Mouse (Mus musculus) intestine, embryonic 14.5 days (tissue): ENCODE data around the gene Ezh2. TPM values are rescaled to one million over a fixed set of nuclear protein-coding genes. Genes with fewer than 3 reads are reported as not detected.
"Not testable (repeated sequence)": the region's sequence is repeated elsewhere in the genome, so short reads cannot be mapped to it uniquely, and the experiment has no call there.

Source experiments
- ATAC-seq: fragments of 200-750 bp; cut with Nextera tagmentation; replicated peaks from 2 replicates; pipeline ENCODE4 v1.8.0; 2017; ENCODE audit warnings: low read depth, moderate number of reproducible peaks, moderate TSS enrichment, moderate library complexity; ENCODE audit not compliant: low FRiP score, low TSS enrichment
- DNase-seq: peaks from one replicate; pipeline ENCODE4 v3.0.0-alpha.2; 2018; ENCODE audit warnings: low spot score
- H3K27ac ChIP-seq: fragments of 300-500 bp; sonication (generic); 2 replicates; pipeline ENCODE4 v1.5.1; 2014; ENCODE audit warnings: low read depth, mild to moderate bottlenecking, control low read depth
- H3K27me3 ChIP-seq: fragments of 300-500 bp; sonication (generic); replicated peaks from 2 replicates; pipeline ENCODE4 v1.6.1; 2014; ENCODE audit warnings: low read length, control low read depth; ENCODE audit not compliant: control insufficient read depth, insufficient read depth
- H3K36me3 ChIP-seq: fragments of 300-500 bp; sonication (generic); 2 replicates; pipeline ENCODE4 v1.6.1; 2014; ENCODE audit warnings: low read length, control low read depth; ENCODE audit not compliant: control insufficient read depth, insufficient read depth
- H3K4me1 ChIP-seq: fragments of 300-500 bp; sonication (generic); replicated peaks from 2 replicates; pipeline ENCODE4 v1.6.1; 2014; ENCODE audit warnings: low read length, control low read depth, mixed read lengths; ENCODE audit not compliant: control insufficient read depth, insufficient read depth
- H3K4me2 ChIP-seq: fragments of 300-500 bp; sonication (generic); 2 replicates; pipeline ENCODE4 v1.6.1; 2014; ENCODE audit warnings: low read length
- H3K4me3 ChIP-seq: fragments of 300-500 bp; sonication (generic); 2 replicates; pipeline ENCODE4 v1.5.1; 2014; ENCODE audit warnings: low read depth, low read length, control low read depth, mixed read lengths
- H3K9ac ChIP-seq: fragments of 300-500 bp; sonication (generic); 2 replicates; pipeline ENCODE4 v1.6.1; 2014; ENCODE audit warnings: mild to moderate bottlenecking, low read length
- H3K9me3 ChIP-seq: fragments of 300-500 bp; sonication (generic); 2 replicates; pipeline ENCODE4 v1.6.1; 2016; ENCODE audit warnings: low read length, control low read depth; ENCODE audit not compliant: control insufficient read depth
- WGBS: fragments of 180-500 bp; shearing (Covaris S2); extraction: QIAGEN DNeasy Blood & Tissue Kit; methylation state at CpG from one replicate; pipeline ENCODE4 v1.1.7; 2014; 5-methylcytosine and 5-hydroxymethylcytosine counted together
- polyA plus RNA-seq: library from polyadenylated mRNA; unstranded; fragments of >200 nt; fragmentation: Nextera tagmentation; extraction: Ambion mirVana; gene quantifications from 2 replicates; pipeline ENCODE4 v1.2.1, GENCODE M21; 2014

Ezh2 gene
- 75.4 and 78.2 TPM in 2 replicates for polyA plus RNA-seq

DNA sequence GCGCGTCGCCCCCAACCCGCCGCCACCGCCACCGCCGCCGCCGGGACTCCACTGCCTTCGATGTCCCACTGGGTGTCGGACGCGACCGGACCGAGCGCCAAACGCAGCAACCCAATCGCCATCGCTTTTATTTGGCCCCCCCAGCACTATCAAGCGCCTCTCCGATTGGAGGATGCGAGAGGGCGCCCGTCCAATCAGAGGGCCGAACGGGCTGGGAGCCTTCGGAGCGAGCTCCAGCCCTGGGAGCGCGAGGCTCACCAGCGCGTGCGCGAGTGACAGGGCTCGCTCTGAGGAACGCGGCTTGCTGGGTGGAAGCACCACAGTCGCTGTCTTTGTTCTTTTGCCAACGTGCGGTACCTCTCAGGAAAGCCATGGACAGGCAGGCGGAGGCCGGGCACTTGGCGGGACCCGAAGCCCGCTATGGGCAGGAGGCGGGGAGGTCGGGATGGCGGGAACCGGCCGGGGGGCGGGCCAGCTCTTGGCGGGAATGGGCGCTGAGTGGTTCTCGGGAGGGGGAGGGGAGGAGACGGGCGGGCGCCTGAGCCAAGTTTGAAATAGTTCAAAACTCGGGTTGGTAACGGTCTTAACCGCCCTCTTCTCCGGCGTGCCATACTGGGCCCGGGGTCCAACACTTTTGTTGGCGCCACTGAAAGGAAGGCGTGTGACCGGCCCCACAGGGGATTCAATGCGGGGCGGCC is at the start of gene Ezh2:
Gene Ezh2 (minus strand): TSS at position 416 of the 698 bp plus-strand sequence.
- peak within 1 kb of the TSS; percentile 92 for H3K9ac ChIP-seq
- H3K9me3 ChIP-seq = no peaks in the 10 kb centered on the region
- H3K36me3 ChIP-seq = no peaks in the 10 kb centered on the region
- no peaks in the 10 kb centered on the region for H3K27me3 ChIP-seq
- peak within 1 kb of the TSS; percentile 95 for H3K27ac ChIP-seq
- WGBS = under 1% methylated on average over 69 of the region's 69 CpGs
- H3K4me2 ChIP-seq = peak within 1 kb of the TSS; percentile 89
- peak; percentile 99 for ATAC-seq
- H3K4me3 ChIP-seq = peak within 1 kb of the TSS; percentile 73
- H3K4me1 ChIP-seq = no peaks in the 10 kb centered on the region; the same call in 1 of the 2 replicates
- peak; percentile 97 for DNase-seq

DNA sequence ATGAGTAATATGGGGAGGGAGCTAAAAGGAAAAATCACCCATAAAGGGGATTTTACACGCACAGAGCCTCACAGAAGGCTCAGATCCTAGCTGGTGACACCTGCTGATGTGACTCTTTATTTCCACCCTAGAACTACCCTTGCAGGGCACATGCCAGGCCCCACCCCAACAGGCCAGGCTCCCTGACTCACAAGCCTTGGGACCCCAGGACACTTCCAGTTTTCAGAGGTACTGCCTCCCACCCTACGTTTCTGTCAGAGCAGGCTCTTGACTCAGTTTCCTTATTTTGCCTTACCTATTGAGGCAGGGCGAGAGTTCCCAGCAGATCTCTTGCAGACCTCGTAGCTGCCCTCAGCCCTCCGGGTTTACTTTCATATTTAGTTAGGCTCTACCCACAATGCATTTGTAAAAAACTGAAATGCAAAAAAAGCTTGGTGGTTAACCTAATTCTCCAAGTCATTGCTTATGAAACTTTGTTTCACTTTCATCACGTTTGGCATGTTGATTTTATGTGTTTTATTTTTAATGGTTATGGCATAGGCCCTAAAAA is 41.5 kb upstream of the Ezh2 start:
- Histone ChIP-seq H3K36me3 (no peaks in the 10 kb centered on the region), H3K27ac (no peak overlapping the region), H3K9me3 (no peaks in the 10 kb centered on the region), H3K4me1 (no peaks in the 10 kb centered on the region), H3K4me3 (no peak overlapping the region), H3K4me2 (no peak overlapping the region), H3K9ac (no peak overlapping the region), H3K27me3 (no peaks in the 10 kb centered on the region)
- WGBS = 71% methylated on average over 6 of the region's 6 CpGs
- ATAC-seq (no peak), DNase-seq (no peak)

GRCm38 (mm10) chr6:47635995-47636526 is 40.9 kb upstream of the Ezh2 start:
- 73% methylated on average over 5 of the region's 5 CpGs for WGBS

DNA sequence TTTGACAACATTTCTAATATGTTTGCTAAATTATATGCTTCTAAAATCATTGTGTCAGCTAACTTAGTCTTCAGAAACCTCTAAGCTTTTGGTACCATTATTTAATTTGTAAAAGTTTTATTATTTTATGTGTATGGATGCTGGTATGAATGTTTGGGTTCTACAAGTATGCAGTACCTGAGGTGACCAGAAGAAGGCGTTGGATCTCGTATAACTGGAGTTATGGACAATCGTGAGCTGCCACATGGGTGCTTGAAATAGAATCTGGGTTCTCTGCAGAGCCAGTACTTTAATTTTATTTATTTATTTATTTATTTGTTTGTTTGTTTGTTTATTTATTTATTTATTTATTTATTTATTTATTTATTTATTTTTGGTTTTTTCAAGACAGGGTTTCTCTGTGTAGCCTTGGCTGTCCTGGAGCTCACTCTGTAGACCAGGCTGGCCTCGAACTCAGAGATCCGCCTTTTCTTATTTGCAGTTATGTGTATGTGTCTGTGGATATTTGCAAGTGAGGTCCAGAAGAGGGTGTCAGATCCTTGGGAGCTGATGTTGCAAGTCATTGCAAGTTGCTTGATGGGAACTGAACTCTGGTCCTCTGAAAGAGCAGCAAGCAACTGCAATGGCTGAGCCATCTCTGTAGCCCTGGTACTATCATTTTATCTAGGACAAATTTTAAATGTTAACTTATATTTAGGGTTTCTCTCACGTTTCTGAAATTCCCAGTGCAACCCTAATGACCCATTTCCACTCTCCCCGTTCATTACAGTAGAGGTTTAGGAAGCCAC is 40.3 kb upstream of the Ezh2 start:
- H3K9me3 ChIP-seq = no peaks in the 10 kb centered on the region
- no peak overlapping the region for H3K27ac ChIP-seq
- no peak for ATAC-seq
- 73% methylated on average over 7 of the region's 7 CpGs for WGBS
- H3K4me1 ChIP-seq = no peaks in the 10 kb centered on the region
- H3K36me3 ChIP-seq = no peaks in the 10 kb centered on the region
- no peak for DNase-seq
- no peak overlapping the region for H3K4me2 ChIP-seq
- H3K4me3 ChIP-seq = no peak overlapping the region
- no peaks in the 10 kb centered on the region for H3K27me3 ChIP-seq
- no peak overlapping the region for H3K9ac ChIP-seq

More at GRCm38 (mm10) chr6:47635995-47636526, 40.9 kb upstream of the Ezh2 start:
- no peaks in the 10 kb centered on the region for H3K4me1 ChIP-seq
- no peaks in the 10 kb centered on the region for H3K27me3 ChIP-seq
- H3K4me3 ChIP-seq = no peak overlapping the region
- no peaks in the 10 kb centered on the region for H3K9me3 ChIP-seq
- H3K27ac ChIP-seq = no peak overlapping the region
- ATAC-seq (no peak), DNase-seq (no peak)
- no peaks in the 10 kb centered on the region for H3K36me3 ChIP-seq
- no peak overlapping the region for H3K4me2 ChIP-seq
- H3K9ac ChIP-seq = no peak overlapping the region

GRCm38 (mm10) chr6:47633467-47633866 is 38.3 kb upstream of the Ezh2 start:
- Histone ChIP-seq H3K4me1 (no peaks in the 10 kb centered on the region), H3K4me3 (no peak overlapping the region), H3K9me3 (no peaks in the 10 kb centered on the region), H3K4me2 (no peak overlapping the region), H3K27ac (no peak overlapping the region), H3K36me3 (no peaks in the 10 kb centered on the region), H3K27me3 (no peaks in the 10 kb centered on the region), H3K9ac (no peak overlapping the region)
- no peak for ATAC-seq
- no peak for DNase-seq

DNA sequence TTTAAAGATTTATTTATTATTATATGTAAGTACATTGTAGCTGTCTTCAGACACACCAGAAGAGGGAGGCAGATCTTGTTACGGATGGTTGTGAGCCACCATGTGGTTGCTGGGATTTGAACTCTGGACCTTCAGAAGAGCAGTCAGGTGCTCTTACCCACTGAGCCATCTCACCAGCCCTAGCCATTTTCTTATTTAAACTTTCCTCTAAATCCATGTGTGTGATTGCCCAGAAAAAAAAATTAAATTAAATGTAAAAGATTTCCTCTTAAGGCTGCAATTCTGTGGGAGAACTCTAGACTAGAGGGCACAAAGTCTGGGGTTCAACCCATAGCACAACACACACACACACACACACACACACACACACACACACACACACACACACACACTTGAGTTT is 34.9 kb upstream of the Ezh2 start:
- not testable (repeated sequence) for ATAC-seq, H3K9ac ChIP-seq, H3K4me2 ChIP-seq, H3K4me3 ChIP-seq, H3K27me3 ChIP-seq, H3K4me1 ChIP-seq, DNase-seq, H3K27ac ChIP-seq, H3K36me3 ChIP-seq, H3K9me3 ChIP-seq
- WGBS = no CpG with 5 or more reads among the region's 1 CpGs

DNA sequence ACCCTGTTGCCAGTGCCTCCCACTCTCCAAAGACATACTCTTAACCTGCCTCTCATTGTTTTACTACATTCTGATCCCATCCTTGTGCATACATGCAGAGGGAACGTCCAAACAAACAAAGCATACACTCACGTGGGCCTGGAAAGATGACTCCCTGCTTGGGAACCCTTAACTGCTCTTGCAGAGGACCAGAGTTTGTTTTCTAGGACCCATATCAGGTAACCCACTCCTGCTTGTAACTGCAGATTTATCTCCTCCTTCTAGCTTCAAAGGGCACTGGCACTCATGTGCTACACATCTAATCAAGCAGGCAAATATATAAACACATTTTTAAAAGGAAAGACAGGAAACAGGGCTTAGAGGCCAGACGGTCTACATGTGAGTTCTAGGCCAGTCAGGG is 32.8 kb upstream of the Ezh2 start:
- H3K4me3 ChIP-seq = no peak overlapping the region
- H3K9me3 ChIP-seq = no peaks in the 10 kb centered on the region
- no peaks in the 10 kb centered on the region for H3K4me1 ChIP-seq
- WGBS = 29% methylated on average over 3 of the region's 3 CpGs
- no peak for DNase-seq
- H3K4me2 ChIP-seq = no peak overlapping the region
- H3K27ac ChIP-seq = no peak overlapping the region
- no peaks in the 10 kb centered on the region for H3K36me3 ChIP-seq
- H3K9ac ChIP-seq = no peak overlapping the region
- no peak for ATAC-seq
- H3K27me3 ChIP-seq = no peaks in the 10 kb centered on the region

DNA sequence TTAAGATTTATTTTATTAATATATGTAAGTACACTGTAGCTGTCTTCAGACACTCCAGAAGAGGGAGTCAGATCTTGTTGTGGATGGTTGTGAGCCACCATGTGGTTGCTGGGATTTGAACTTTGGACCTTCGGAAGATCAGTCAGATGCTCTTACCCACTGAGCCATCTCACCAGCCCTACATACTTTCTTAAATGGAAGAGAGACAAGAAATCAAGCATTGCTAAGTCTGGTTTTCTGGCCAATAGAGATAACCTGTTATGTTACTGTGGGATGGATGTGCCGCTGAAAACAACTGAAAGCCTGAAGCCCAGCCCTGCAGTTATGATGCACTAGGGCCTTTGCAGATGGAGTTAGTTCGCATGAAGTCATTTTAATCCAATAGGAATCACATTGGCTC is 31.8 kb upstream of the Ezh2 start:
- not testable (repeated sequence) for H3K27ac ChIP-seq, H3K36me3 ChIP-seq, H3K9ac ChIP-seq, DNase-seq, H3K4me3 ChIP-seq, H3K27me3 ChIP-seq, H3K9me3 ChIP-seq, H3K4me1 ChIP-seq, ATAC-seq, H3K4me2 ChIP-seq
- 81% methylated on average over 3 of the region's 3 CpGs for WGBS
